ENCODE assay signal across 8 mouse cellular contexts in the genomic region with DNA sequence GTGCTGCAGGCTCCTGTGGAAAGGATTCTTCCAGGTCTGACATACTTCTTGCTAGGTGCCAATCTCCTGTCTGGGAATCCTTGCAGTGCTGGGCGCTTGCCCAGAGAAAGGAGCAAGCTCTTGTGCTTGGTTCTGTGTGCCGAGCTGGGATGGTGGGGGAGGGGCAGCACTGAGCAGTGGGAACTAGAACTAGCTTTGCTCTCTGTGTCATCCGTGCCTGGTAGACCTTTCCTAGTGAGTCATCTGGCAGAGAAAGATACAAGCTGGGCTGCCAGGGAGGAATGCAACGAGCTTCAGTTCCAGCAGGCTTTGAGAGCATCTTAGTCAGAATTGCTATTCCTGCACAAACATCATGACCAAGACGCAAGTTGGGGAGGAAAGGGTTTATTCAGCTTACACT.
DNase-seq lines count a peak whose midpoint lies in the region; ATAC-seq and TF ChIP-seq lines count a peak whose summit lies in the region.
"Had no signal": no experiment of that assay in that cellular context is flagged by ENCODE, and none has a peak within 500 bp of the region (broad histone marks: within the 10 kb centered on the region; RNA-seq: fewer than 3 reads in every experiment).

No protein-coding gene starts in this region.

- 40% methylated on average over 5 of the region's 5 CpGs for WGBS in stomach, postnatal 0 days

- no peaks in the 10 kb centered on the region for H3K36me3 ChIP-seq in stomach, postnatal 0 days (ENCODE audit: control insufficient read depth, insufficient read depth, low read length)

- TF ChIP-seq EP300 in stomach, postnatal 0 days (optimal IDR thresholded peaks at IDR 0.05) = no peak

- no peak overlapping the region for H3K9ac ChIP-seq in stomach, postnatal 0 days (ENCODE audit: low read length)
- H3K9ac ChIP-seq: lung, embryonic 14.5 days had no signal

- no peak for TF ChIP-seq CTCF in stomach, postnatal 0 days (IDR thresholded peaks at IDR 0.05; ENCODE audit: low read depth)

- H3K4me1 ChIP-seq in stomach, postnatal 0 days (replicated peaks; ENCODE audit: control insufficient read depth, insufficient read depth) = no peaks in the 10 kb centered on the region

- peak; percentile 13 for DNase-seq in urinary bladder, postnatal 25 days (ENCODE audit: low spot score)
- no peak for DNase-seq in urinary bladder, adult 2 months (ENCODE audit: low spot score)
- DNase-seq in cerebellum, adult 9-10 months = peak; percentile 68
- DNase-seq in layer of hippocampus, adult 9-11 months = peak; percentile 83
- DNase-seq in stomach, postnatal 0 days (ENCODE audit: low spot score) = peak; percentile 36
- no peak for DNase-seq in liver
- no peak for DNase-seq in yolk sac, embryonic 10.5 days (ENCODE audit: low spot score)
- DNase-seq: lung, embryonic 14.5 days had no signal

- no peak overlapping the region for H3K27ac ChIP-seq in stomach, postnatal 0 days (replicated peaks)

- H3K4me3 ChIP-seq in stomach, postnatal 0 days (ENCODE audit: low read depth, low read length) = no peak overlapping the region

- no peaks in the 10 kb centered on the region for H3K9me3 ChIP-seq in stomach, postnatal 0 days (ENCODE audit: control insufficient read depth, low read length)

- ATAC-seq in stomach, postnatal 0 days (ENCODE audit: low FRiP score, low TSS enrichment) = peak; percentile 54; the same call in 1 of the 2 replicates

- H3K27me3 ChIP-seq in stomach, postnatal 0 days (ENCODE audit: control insufficient read depth, insufficient read depth, low read length) = no peaks in the 10 kb centered on the region

- no peak overlapping the region for H3K4me2 ChIP-seq in stomach, postnatal 0 days (replicated peaks; ENCODE audit: low read depth)
- H3K4me2 ChIP-seq: lung, embryonic 14.5 days had no signal

Comparison
In these comparisons a context has a peak if more than half of its experiments do, and no peak if none do; other contexts are left out.
1. DNase-seq: peak in urinary bladder, postnatal 25 days (single experiment), cerebellum, adult 9-10 months (single experiment), layer of hippocampus, adult 9-11 months (single experiment) and stomach, postnatal 0 days (single experiment); none in urinary bladder, adult 2 months (single experiment), liver (single experiment) and yolk sac, embryonic 10.5 days (single experiment).